Mouse (Mus musculus) heart, embryonic 16.5 days (tissue): ENCODE measurements around the gene Slc9b1. TPM values are rescaled to one million over a fixed set of nuclear protein-coding genes. Genes with fewer than 3 reads are reported as not detected.
A peak's percentile ranks its signal among the peaks of the same experiment; 100 is the strongest.

Experiments used
- ATAC-seq: fragments of 200-750 bp; cut with Nextera tagmentation; replicated peaks from 2 replicates; pipeline ENCODE4 v1.8.0; 2017; ENCODE audit warnings: moderate number of reproducible peaks; ENCODE audit not compliant: insufficient read depth, low FRiP score; ENCODE audit errors: extremely low read depth
- H3K27ac ChIP-seq: fragments of 300-500 bp; sonication (generic); 2 replicates; pipeline ENCODE4 v1.5.1; 2014; ENCODE audit warnings: mild to moderate bottlenecking, low read length, control low read depth, moderate library complexity
- H3K27me3 ChIP-seq: fragments of 300-500 bp; sonication (generic); 2 replicates; pipeline ENCODE4 v1.6.1; 2014; ENCODE audit warnings: low read length, mixed read lengths; ENCODE audit not compliant: control insufficient read depth, insufficient read depth
- H3K36me3 ChIP-seq: fragments of 300-500 bp; sonication (generic); 2 replicates; pipeline ENCODE4 v1.6.1; 2014; ENCODE audit not compliant: control insufficient read depth, insufficient read depth
- H3K4me1 ChIP-seq: fragments of 300-500 bp; sonication (generic); 2 replicates; pipeline ENCODE4 v1.6.1; 2014; ENCODE audit warnings: low read length, mixed read lengths; ENCODE audit not compliant: control insufficient read depth, insufficient read depth
- H3K4me2 ChIP-seq: fragments of 300-500 bp; sonication (generic); 2 replicates; pipeline ENCODE4 v1.6.1; 2014; ENCODE audit warnings: low read depth, mild to moderate bottlenecking, control low read depth, low read length
- H3K4me3 ChIP-seq: fragments of 300-500 bp; sonication (generic); 2 replicates; pipeline ENCODE4 v1.5.1; 2014; ENCODE audit warnings: mild to moderate bottlenecking, control low read depth, low read length
- H3K9ac ChIP-seq: fragments of 300-500 bp; sonication (generic); 2 replicates; pipeline ENCODE4 v1.6.1; 2014; ENCODE audit warnings: low read length, control low read depth
- H3K9me3 ChIP-seq: fragments of 300-500 bp; sonication (generic); replicated peaks from 2 replicates; pipeline ENCODE4 v1.6.1; 2016; ENCODE audit warnings: low read length; ENCODE audit not compliant: control insufficient read depth
- WGBS: fragments of 180-500 bp; shearing (Covaris S2); extraction: QIAGEN DNeasy Blood & Tissue Kit; methylation state at CpG from one replicate; pipeline ENCODE4 v1.1.7; 2014; 5-methylcytosine and 5-hydroxymethylcytosine counted together
- polyA plus RNA-seq: library from polyadenylated mRNA; unstranded; fragments of >200 nt; fragmentation: Nextera tagmentation; extraction: Ambion mirVana; gene quantifications from 2 replicates; pipeline ENCODE4 v1.2.1, GENCODE M21; 2015

The Slc9b1 gene
- polyA plus RNA-seq, 1 experiment from 2014 or later, result not detected

GRCm38 (mm10) chr3:135417799-135418198 is 70.0 kb downstream of the Slc9b1 start:
- Histone ChIP-seq H3K27me3 (no peaks in the 10 kb centered on the region), H3K4me3 (no peak overlapping the region), H3K9ac (no peak overlapping the region), H3K36me3 (no peaks in the 10 kb centered on the region), H3K9me3 (no peaks in the 10 kb centered on the region), H3K4me1 (peaks cover 15% of the 10 kb centered on the region), H3K27ac (no peak overlapping the region), H3K4me2 (no peak overlapping the region)
- WGBS, result 58% methylated on average over 3 of the region's 3 CpGs
- 0 out of 2 replicates have a peak, but pooled peaks have one; percentile 20 for ATAC-seq

- Histone ChIP-seq H3K36me3 (no peaks in the 10 kb centered on the region), H3K4me2 (no peak overlapping the region), H3K9me3 (no peaks in the 10 kb centered on the region), H3K27me3 (no peaks in the 10 kb centered on the region), H3K4me3 (no peak overlapping the region), H3K4me1 (peaks cover 12% of the 10 kb centered on the region), H3K27ac (no peak overlapping the region), H3K9ac (no peak overlapping the region)
- ATAC-seq, result no peak
- 81% methylated on average over 9 of the region's 9 CpGs for WGBS
Observed at GRCm38 (mm10) chr3:135420542-135421309, 72.9 kb downstream of the Slc9b1 start.

GRCm38 (mm10) chr3:135421310-135421594 is 73.4 kb downstream of the Slc9b1 start:
- Histone ChIP-seq H3K4me2 (no peak overlapping the region), H3K9ac (no peak overlapping the region), H3K9me3 (no peaks in the 10 kb centered on the region), H3K4me3 (no peak overlapping the region), H3K27me3 (no peaks in the 10 kb centered on the region), H3K27ac (no peak overlapping the region), H3K4me1 (peaks cover 12% of the 10 kb centered on the region), H3K36me3 (no peaks in the 10 kb centered on the region)
- ATAC-seq, result no peak

GRCm38 (mm10) chr3:135422232-135422855 is 74.5 kb downstream of the Slc9b1 start:
- peak overlapping the region; percentile 75 for H3K4me3 ChIP-seq
- H3K9me3 ChIP-seq, result no peaks in the 10 kb centered on the region
- no peaks in the 10 kb centered on the region for H3K36me3 ChIP-seq
- peak overlapping the region; percentile 90 for H3K27ac ChIP-seq
- peak overlapping the region; percentile 78 for H3K9ac ChIP-seq
- no peaks in the 10 kb centered on the region for H3K27me3 ChIP-seq
- peak overlapping the region; percentile 78 for H3K4me2 ChIP-seq
- H3K4me1 ChIP-seq, result peaks cover 12% of the 10 kb centered on the region
- ATAC-seq, result no peak
- 15% methylated on average over 8 of the region's 8 CpGs for WGBS

- Histone ChIP-seq H3K4me1 (peaks cover 11% of the 10 kb centered on the region), H3K9ac (peak overlapping the region; percentile 78), H3K27ac (peak overlapping the region; percentile 90), H3K4me3 (peak overlapping the region; percentile 75), H3K27me3 (no peaks in the 10 kb centered on the region), H3K9me3 (no peaks in the 10 kb centered on the region), H3K4me2 (peak overlapping the region; percentile 84), H3K36me3 (no peaks in the 10 kb centered on the region)
- ATAC-seq, result peak; percentile 97
- under 1% methylated on average over 80 of the region's 103 CpGs for WGBS
Observed at GRCm38 (mm10) chr3:135422856-135423607, 75.2 kb downstream of the Slc9b1 start.

GRCm38 (mm10) chr3:135423608-135424212 is 75.9 kb downstream of the Slc9b1 start, which contains the start of gene Cisd2:
Gene Cisd2, minus strand, starts transcription at chr3:135423925.
- Histone ChIP-seq H3K4me1 (peaks cover 10% of the 10 kb centered on the region), H3K4me3 (peak within 1 kb of the TSS; percentile 75), H3K36me3 (no peaks in the 10 kb centered on the region), H3K27ac (peak within 1 kb of the TSS; percentile 90), H3K9ac (peak within 1 kb of the TSS; percentile 78), H3K9me3 (no peaks in the 10 kb centered on the region), H3K27me3 (no peaks in the 10 kb centered on the region), H3K4me2 (peak within 1 kb of the TSS; percentile 84)
- no peak for ATAC-seq
- WGBS, result 2% methylated on average over 8 of the region's 8 CpGs

GRCm38 (mm10) chr3:135436901-135437616 is 89.2 kb downstream of the Slc9b1 start:
- peak overlapping the region; percentile 71 for H3K27ac ChIP-seq
- no peak for ATAC-seq
- peak overlapping the region; percentile 74 for H3K4me2 ChIP-seq
- peak overlapping the region; percentile 64 for H3K9ac ChIP-seq
- H3K36me3 ChIP-seq, result peaks cover 2% of the 10 kb centered on the region; the same call in 1 of the 2 replicates
- no peaks in the 10 kb centered on the region for H3K9me3 ChIP-seq
- H3K4me3 ChIP-seq, result peak overlapping the region; percentile 60
- peaks cover 9% of the 10 kb centered on the region for H3K4me1 ChIP-seq
- WGBS, result 47% methylated on average over 14 of the region's 14 CpGs
- H3K27me3 ChIP-seq, result no peaks in the 10 kb centered on the region

GRCm38 (mm10) chr3:135437758-135438495 is 90.1 kb downstream of the Slc9b1 start, which contains the start of gene Ube2d3:
Gene Ube2d3, plus strand, starts transcription at chr3:135438149.
- Histone ChIP-seq H3K27ac (peak within 1 kb of the TSS; percentile 100), H3K4me3 (peak within 1 kb of the TSS; percentile 72), H3K36me3 (peaks cover 2% of the 10 kb centered on the region; the same call in 1 of the 2 replicates), H3K27me3 (no peaks in the 10 kb centered on the region), H3K4me1 (peaks cover 13% of the 10 kb centered on the region), H3K9me3 (no peaks in the 10 kb centered on the region), H3K9ac (peak within 1 kb of the TSS; percentile 100), H3K4me2 (peak within 1 kb of the TSS; percentile 74)
- WGBS, result under 1% methylated on average over 56 of the region's 56 CpGs
- peak; percentile 91 for ATAC-seq
